Mouse (Mus musculus) midbrain, embryonic 11.5 days (tissue): ENCODE measurements around the gene Thrap3. TPM values are rescaled to one million over a fixed set of nuclear protein-coding genes. Genes with fewer than 3 reads are reported as not detected.
"Not testable (repeated sequence)": the region's sequence is repeated elsewhere in the genome, so short reads cannot be mapped to it uniquely, and the experiment has no call there.

Experiments
- ATAC-seq: fragments of 200-750 bp; cut with Nextera tagmentation; 2 replicates; pipeline ENCODE4 v1.8.0; 2017; ENCODE audit warnings: moderate TSS enrichment, moderate library complexity; ENCODE audit not compliant: low FRiP score
- DNase-seq: peaks from one replicate; pipeline ENCODE4 v3.0.0; 2015; ENCODE audit warnings: low spot score; ENCODE audit errors: missing footprints
- H3K27ac ChIP-seq: fragments of 300-500 bp; sonication (generic); 2 replicates; pipeline ENCODE4 v1.5.1; 2014; ENCODE audit warnings: low read depth, low read length
- H3K27me3 ChIP-seq: fragments of 300-500 bp; sonication (generic); 2 replicates; pipeline ENCODE4 v1.6.1; 2014; ENCODE audit warnings: mild to moderate bottlenecking, low read length, moderate library complexity, mixed read lengths; ENCODE audit not compliant: control insufficient read depth, insufficient read depth
- H3K36me3 ChIP-seq: fragments of 300-500 bp; sonication (generic); 2 replicates; pipeline ENCODE4 v1.6.1; 2014; ENCODE audit warnings: mild to moderate bottlenecking, low read length, moderate library complexity, mixed read lengths; ENCODE audit not compliant: control insufficient read depth, insufficient read depth
- H3K4me1 ChIP-seq: fragments of 300-500 bp; sonication (generic); 2 replicates; pipeline ENCODE4 v1.6.1; 2014; ENCODE audit warnings: low read length; ENCODE audit not compliant: control insufficient read depth, insufficient read depth
- H3K4me2 ChIP-seq: fragments of 300-500 bp; sonication (generic); 2 replicates; pipeline ENCODE4 v1.6.1; 2014; ENCODE audit warnings: mild to moderate bottlenecking, moderate library complexity
- H3K4me3 ChIP-seq: fragments of 300-500 bp; sonication (generic); 2 replicates; pipeline ENCODE4 v1.5.1; 2014; ENCODE audit warnings: low read depth, low read length
- H3K9ac ChIP-seq: fragments of 300-500 bp; sonication (generic); 2 replicates; pipeline ENCODE4 v1.6.1; 2014; ENCODE audit warnings: low read length
- H3K9me3 ChIP-seq: fragments of 300-500 bp; sonication (generic); 2 replicates; pipeline ENCODE4 v1.6.1; 2016; ENCODE audit warnings: low read length; ENCODE audit not compliant: control insufficient read depth
- WGBS: fragments of 180-500 bp; shearing (Covaris S2); extraction: QIAGEN DNeasy Blood & Tissue Kit; methylation state at CpG from one replicate; pipeline ENCODE4 v1.1.7; 2014; 5-methylcytosine and 5-hydroxymethylcytosine counted together
- polyA plus RNA-seq: library from polyadenylated mRNA; unstranded; fragments of >200 nt; fragmentation: Nextera tagmentation; extraction: Ambion mirVana; gene quantifications from 2 replicates; pipeline ENCODE4 v1.2.1, GENCODE M21; 2014

Gene Thrap3
- polyA plus RNA-seq, 1 experiment from 2014 or later, result 192 TPM

DNA sequence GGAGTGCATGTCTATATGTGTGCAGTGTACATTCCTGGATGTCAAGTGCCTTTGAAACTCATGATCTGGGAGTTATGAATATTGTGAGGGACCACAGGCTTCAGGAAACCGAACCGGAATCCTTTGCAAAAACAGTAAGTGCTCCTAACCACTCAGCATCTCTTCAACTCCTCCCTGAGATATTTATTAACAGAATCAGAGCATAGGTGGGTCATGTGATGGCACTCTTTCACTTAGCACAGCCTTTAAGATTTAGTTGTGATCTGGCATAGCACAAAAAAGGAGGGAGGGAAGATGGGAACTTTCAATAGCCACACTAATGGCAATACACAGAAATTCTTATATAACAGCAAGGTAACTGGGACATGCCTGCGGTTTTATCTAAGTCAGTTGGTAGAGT, 15.5 kb downstream of the Thrap3 start:
- no peaks in the 10 kb centered on the region for H3K27me3 ChIP-seq
- no peaks in the 10 kb centered on the region for H3K4me1 ChIP-seq
- H3K27ac ChIP-seq, result no peak overlapping the region
- ATAC-seq (no peak), DNase-seq (no peak)
- 0 out of 2 replicates have a peak, but pooled peaks cover 2% of the 10 kb centered on the region for H3K36me3 ChIP-seq
- 92% methylated on average over 3 of the region's 3 CpGs for WGBS
- no peak overlapping the region for H3K4me3 ChIP-seq
- H3K9ac ChIP-seq, result no peak overlapping the region
- no peak overlapping the region for H3K4me2 ChIP-seq
- no peaks in the 10 kb centered on the region for H3K9me3 ChIP-seq

DNA sequence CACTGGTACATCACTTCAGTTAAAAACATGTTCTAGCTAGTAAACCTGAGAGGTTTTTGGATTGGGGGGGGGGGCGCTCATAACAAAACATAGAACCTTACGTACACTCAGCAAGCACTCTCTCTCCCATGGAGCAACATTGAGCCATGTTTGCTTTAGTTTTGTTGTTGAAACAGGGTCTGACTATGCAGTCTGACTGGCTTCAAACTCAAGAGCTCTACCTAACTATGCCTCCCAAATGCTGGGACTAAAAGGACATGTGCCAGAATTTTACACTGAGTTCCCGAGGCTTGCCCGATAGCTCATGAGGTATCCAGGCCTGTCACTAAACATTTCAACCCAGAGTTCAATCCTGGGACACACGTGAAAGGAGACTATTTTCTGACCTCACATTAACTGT, 19.5 kb downstream of the Thrap3 start:
- 95% methylated on average over 5 of the region's 5 CpGs for WGBS
- Histone ChIP-seq H3K4me1 (no peaks in the 10 kb centered on the region), H3K4me3 (no peak overlapping the region), H3K9ac (no peak overlapping the region), H3K9me3 (no peaks in the 10 kb centered on the region), H3K36me3 (peaks cover 5% of the 10 kb centered on the region; the same call in 1 of the 2 replicates), H3K27me3 (no peaks in the 10 kb centered on the region), H3K4me2 (no peak overlapping the region), H3K27ac (no peak overlapping the region)
- DNase-seq (no peak), ATAC-seq (no peak)

DNA sequence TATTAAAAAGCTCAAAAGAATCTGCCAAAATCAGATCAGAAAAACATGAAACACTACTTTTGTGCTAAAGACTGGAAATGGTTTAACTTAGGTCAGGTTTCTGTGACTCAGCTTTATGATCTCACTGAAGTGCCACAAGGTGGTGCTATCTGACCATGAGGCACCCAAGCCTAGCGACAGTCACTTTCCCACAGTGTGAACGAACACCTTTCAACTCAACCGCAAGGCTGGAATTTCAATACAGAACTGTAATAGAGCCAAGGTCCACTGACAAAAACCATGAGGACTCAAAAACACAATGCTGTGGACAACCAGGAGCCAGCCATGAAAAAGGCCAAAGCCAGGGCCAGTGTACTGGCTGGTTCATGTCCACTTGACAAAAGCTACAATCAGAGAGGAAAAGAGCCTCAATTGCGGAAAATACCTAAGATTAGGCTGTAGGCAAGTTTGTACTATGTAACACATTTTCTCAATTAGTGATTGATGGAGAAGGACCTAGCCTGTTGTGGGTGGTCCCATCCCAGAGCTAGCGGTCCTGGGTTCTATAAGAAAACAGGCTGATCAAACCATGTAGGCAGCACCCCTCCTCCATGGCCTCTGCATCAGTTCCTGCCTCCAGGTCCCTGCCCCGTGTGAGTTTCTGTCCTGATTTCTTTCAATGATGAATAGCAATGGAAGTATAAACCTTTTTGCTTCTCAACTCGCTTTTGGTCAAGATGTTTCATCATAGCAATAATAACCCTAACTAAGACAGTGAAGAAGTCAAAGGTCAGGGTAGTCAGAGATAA, 21.2 kb downstream of the Thrap3 start:
- 71% methylated on average over 7 of the region's 7 CpGs for WGBS
- DNase-seq, result peak; percentile 89

DNA sequence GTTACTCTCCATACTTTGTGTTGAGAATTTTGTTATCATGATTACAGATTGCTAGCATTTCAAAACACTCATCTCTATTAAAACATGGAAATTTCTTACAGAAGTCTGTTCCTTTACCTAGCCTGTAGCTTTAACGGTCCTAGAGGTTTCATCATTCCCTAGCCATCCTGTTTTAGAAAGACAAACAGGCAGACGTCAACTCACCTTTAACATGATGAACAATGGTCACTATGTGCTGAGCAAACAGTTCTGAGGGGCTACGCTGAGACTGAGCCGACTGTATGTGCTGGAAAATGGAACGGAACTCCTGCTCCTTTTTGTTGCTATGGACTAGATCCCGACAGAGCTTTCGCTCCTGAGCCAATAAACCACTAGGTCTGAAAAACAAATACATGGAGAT, 26.6 kb downstream of the Thrap3 start:
- H3K27me3 ChIP-seq, H3K9ac ChIP-seq, H3K27ac ChIP-seq, H3K4me3 ChIP-seq, H3K9me3 ChIP-seq, H3K4me1 ChIP-seq, DNase-seq, ATAC-seq, H3K4me2 ChIP-seq: not testable (repeated sequence)
- H3K36me3 ChIP-seq, result peaks cover 34% of the 10 kb centered on the region
- WGBS, result 92% methylated on average over 7 of the region's 7 CpGs

More for the DNA sequence above, 21.2 kb downstream of the Thrap3 start:
- Histone ChIP-seq H3K36me3 (peaks cover 11% of the 10 kb centered on the region), H3K9me3 (no peaks in the 10 kb centered on the region), H3K27me3 (no peaks in the 10 kb centered on the region), H3K4me2 (no peak overlapping the region), H3K27ac (no peak overlapping the region), H3K4me1 (no peaks in the 10 kb centered on the region), H3K4me3 (no peak overlapping the region), H3K9ac (no peak overlapping the region)
- ATAC-seq, result no peak

DNA sequence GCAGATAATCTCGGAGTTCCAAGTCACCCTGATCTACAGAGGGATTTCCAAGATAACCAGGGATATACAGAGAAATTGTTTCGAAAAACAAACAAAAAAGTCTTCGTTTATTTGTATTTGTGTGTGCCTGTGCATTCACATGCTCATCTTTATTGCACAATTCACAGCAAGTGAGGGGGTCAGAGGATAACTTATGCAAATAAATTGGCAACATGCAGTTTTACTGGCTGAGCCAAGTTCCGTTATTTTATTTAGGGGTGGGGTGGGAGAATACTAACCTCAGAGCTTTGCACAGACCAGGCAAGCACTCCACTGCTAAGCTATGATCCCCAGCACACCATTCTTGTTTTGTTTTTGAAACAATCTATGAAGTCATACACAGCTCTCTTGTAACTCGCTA, 28.8 kb downstream of the Thrap3 start:
- ATAC-seq (no peak), DNase-seq (no peak)
- H3K4me3 ChIP-seq, result no peak overlapping the region
- no peak overlapping the region for H3K27ac ChIP-seq
- H3K36me3 ChIP-seq, result peaks cover 42% of the 10 kb centered on the region
- no peaks in the 10 kb centered on the region for H3K9me3 ChIP-seq
- no peak overlapping the region for H3K4me2 ChIP-seq
- 94% methylated on average over 5 of the region's 5 CpGs for WGBS
- no peak overlapping the region for H3K9ac ChIP-seq
- H3K4me1 ChIP-seq, result no peaks in the 10 kb centered on the region
- no peaks in the 10 kb centered on the region for H3K27me3 ChIP-seq

DNA sequence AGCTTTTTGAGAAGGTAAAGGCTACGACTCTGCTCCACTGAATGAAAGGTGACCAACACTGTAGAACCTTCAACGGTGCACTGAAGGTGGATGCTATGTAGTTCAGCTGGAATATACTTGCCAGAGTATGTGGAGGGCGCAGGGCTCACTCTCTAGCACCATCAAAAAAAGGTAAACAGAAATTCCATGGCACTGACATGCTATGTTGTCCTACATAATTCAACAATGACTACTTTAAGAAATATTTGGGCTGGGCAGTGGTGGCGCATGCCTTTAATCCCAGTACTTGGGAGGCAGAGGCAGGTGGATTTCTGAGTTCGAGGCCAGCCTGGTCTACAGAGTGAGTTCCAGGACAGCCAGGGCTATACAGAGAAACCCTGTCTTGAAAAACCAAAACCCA, 31.8 kb downstream of the Thrap3 start:
- H3K9ac ChIP-seq, H3K4me2 ChIP-seq, H3K27me3 ChIP-seq, H3K4me3 ChIP-seq, H3K4me1 ChIP-seq, ATAC-seq, H3K27ac ChIP-seq, DNase-seq, H3K9me3 ChIP-seq: not testable (repeated sequence)
- 93% methylated on average over 5 of the region's 5 CpGs for WGBS
- peaks cover 44% of the 10 kb centered on the region for H3K36me3 ChIP-seq

DNA sequence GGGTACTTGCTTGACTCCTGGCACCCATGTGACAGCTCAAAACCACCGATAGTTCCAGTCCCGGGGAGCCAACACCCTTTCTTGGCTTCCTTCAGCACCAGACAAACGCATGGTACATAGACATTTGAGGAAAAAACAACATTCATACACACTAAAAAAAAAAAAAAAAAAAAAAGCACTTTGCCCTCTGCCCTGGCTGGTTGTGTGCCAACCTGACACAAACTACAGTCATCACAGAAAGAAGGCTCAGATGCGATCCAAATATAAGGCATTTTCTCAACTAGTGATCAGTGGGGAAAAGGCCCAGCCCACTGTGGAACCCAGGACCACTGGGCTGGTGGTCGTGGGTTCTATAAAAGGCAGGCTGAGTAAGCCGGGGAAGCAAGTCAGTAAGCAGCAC, 33.7 kb downstream of the Thrap3 start:
- no peak for ATAC-seq
- WGBS, result 94% methylated on average over 6 of the region's 6 CpGs
- H3K9ac ChIP-seq, result no peak overlapping the region
- peaks cover 35% of the 10 kb centered on the region for H3K36me3 ChIP-seq
- no peaks in the 10 kb centered on the region for H3K9me3 ChIP-seq
- no peak overlapping the region for H3K4me3 ChIP-seq
- H3K27me3 ChIP-seq, result no peaks in the 10 kb centered on the region
- H3K4me2 ChIP-seq, result no peak overlapping the region
- no peak for DNase-seq
- no peaks in the 10 kb centered on the region for H3K4me1 ChIP-seq
- H3K27ac ChIP-seq, result no peak overlapping the region

DNA sequence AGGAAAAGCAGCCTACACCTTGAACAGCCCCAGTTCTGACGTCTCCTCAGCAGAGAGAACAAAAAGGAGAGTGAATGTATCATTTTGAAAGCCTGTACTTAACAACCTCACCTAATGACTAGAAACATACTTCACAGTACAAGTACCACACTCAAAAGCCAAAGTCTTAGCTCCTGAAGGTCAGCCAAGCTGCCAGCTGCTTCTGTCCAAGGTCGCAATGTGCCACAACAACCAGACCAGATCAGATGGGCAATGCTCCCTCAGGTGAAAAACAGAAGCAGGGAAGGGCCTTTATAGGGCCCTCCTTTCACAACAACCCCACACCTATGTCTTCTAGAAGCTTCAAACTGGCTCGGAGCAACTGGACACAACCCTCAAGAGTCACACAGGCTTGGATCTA, 36.5 kb downstream of the Thrap3 start:
- WGBS, result 80% methylated on average over 3 of the region's 3 CpGs
- no peak for DNase-seq
- H3K27me3 ChIP-seq, result no peaks in the 10 kb centered on the region

DNA sequence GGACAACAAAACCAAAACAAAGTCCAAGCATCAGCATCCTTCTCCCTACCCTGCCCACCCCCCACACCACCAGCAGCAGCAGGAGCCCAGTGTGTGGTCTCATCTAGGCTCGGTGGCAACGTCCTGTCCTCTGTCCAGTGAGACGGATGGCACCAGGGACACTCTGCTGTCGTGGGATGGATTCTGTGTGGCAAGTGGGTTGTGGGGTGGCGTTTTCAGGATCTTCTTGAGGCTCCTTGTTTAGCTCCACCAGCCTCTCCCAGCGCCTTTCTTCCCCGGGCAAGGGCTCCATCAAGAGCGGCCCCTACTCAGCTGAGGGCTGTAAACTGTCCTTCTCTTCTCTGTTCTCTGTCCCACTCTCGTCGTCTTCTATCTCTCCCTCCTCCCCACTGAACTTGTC, 37.5 kb downstream of the Thrap3 start:
- not testable (repeated sequence) for H3K4me1 ChIP-seq, H3K4me3 ChIP-seq, H3K9me3 ChIP-seq, H3K27me3 ChIP-seq, H3K4me2 ChIP-seq, ATAC-seq, H3K9ac ChIP-seq, H3K27ac ChIP-seq, DNase-seq
- H3K36me3 ChIP-seq, result peaks cover 23% of the 10 kb centered on the region
- WGBS, result 75% methylated on average over 8 of the region's 10 CpGs

More for the DNA sequence above, 36.5 kb downstream of the Thrap3 start:
- no peak for ATAC-seq
- Histone ChIP-seq H3K36me3 (peaks cover 23% of the 10 kb centered on the region), H3K4me1 (peaks cover 8% of the 10 kb centered on the region), H3K9me3 (no peaks in the 10 kb centered on the region), H3K4me3 (no peak overlapping the region), H3K4me2 (no peak overlapping the region), H3K27ac (no peak overlapping the region), H3K9ac (no peak overlapping the region)
